Mouse (Mus musculus) c-Kit-positive CD71-positive TER-119-positive erythroid progenitor cells, embryonic 14.5 days (primary cell): Measurements from ENCODE around the gene D630045J12Rik.

ENCODE experiments used
- DNase-seq: peaks from one replicate; pipeline ENCODE4 v3.0.0-alpha.2; 2013; ENCODE audit warnings: low spot score

The D630045J12Rik gene

GRCm38 (mm10) chr6:38242295-38242830 is 11.4 kb downstream of the D630045J12Rik start:
- DNase-seq, result no peak

GRCm38 (mm10) chr6:38241508-38241907 is 12.3 kb downstream of the D630045J12Rik start:
- no peak for DNase-seq

GRCm38 (mm10) chr6:38240618-38241017 is 13.2 kb downstream of the D630045J12Rik start:
- DNase-seq, result no peak

- no peak for DNase-seq
Observed at GRCm38 (mm10) chr6:38238382-38238781, 15.4 kb downstream of the D630045J12Rik start.

GRCm38 (mm10) chr6:38235991-38236658 is 17.7 kb downstream of the D630045J12Rik start:
- DNase-seq, result no peak

- DNase-seq, result no peak
Observed at GRCm38 (mm10) chr6:38233803-38234202, 20.0 kb downstream of the D630045J12Rik start.

- DNase-seq, result no peak
Observed at GRCm38 (mm10) chr6:38232917-38233316, 20.9 kb downstream of the D630045J12Rik start.

- DNase-seq, result no peak
Observed at GRCm38 (mm10) chr6:38231994-38232393, 21.8 kb downstream of the D630045J12Rik start.

- DNase-seq, result no peak
Observed at GRCm38 (mm10) chr6:38224079-38224478, 29.7 kb downstream of the D630045J12Rik start.

- no peak for DNase-seq
Observed at GRCm38 (mm10) chr6:38219261-38219660, 34.5 kb downstream of the D630045J12Rik start.

GRCm38 (mm10) chr6:38215448-38216110 is 38.2 kb downstream of the D630045J12Rik start:
- DNase-seq, result no peak

- DNase-seq, result no peak
Observed at GRCm38 (mm10) chr6:38207621-38208020, 46.2 kb downstream of the D630045J12Rik start.

- DNase-seq, result no peak
Observed at GRCm38 (mm10) chr6:38206941-38207531, 46.8 kb downstream of the D630045J12Rik start.

GRCm38 (mm10) chr6:38205375-38205774 is 48.4 kb downstream of the D630045J12Rik start:
- DNase-seq, result no peak

- DNase-seq, result no peak
Observed at GRCm38 (mm10) chr6:38203820-38204219, 50.0 kb downstream of the D630045J12Rik start.

- no peak for DNase-seq
Observed at GRCm38 (mm10) chr6:38202816-38203215, 51.0 kb downstream of the D630045J12Rik start.

- DNase-seq, result no peak
Observed at GRCm38 (mm10) chr6:38201495-38201894, 52.3 kb downstream of the D630045J12Rik start.

- no peak for DNase-seq
Observed at GRCm38 (mm10) chr6:38199599-38199998, 54.2 kb downstream of the D630045J12Rik start.

GRCm38 (mm10) chr6:38198727-38199126 is 55.1 kb downstream of the D630045J12Rik start:
- DNase-seq, result no peak

GRCm38 (mm10) chr6:38196266-38197189 is 57.3 kb downstream of the D630045J12Rik start:
- no peak for DNase-seq

GRCm38 (mm10) chr6:38195306-38195705 is 58.5 kb downstream of the D630045J12Rik start:
- no peak for DNase-seq

GRCm38 (mm10) chr6:38194046-38194445 is 59.8 kb downstream of the D630045J12Rik start:
- DNase-seq, result no peak
